Mouse (Mus musculus) forebrain, postnatal 0 days (tissue): ENCODE results near the gene Ophn1. TPM values are rescaled to one million over a fixed set of nuclear protein-coding genes. Genes with fewer than 3 reads are reported as not detected.

ENCODE experiments used
- ATAC-seq: fragments of 200-750 bp; cut with Nextera tagmentation; 2 replicates; pipeline ENCODE4 v1.8.0; 2017; ENCODE audit warnings: mild to moderate bottlenecking, moderate library complexity
- DNase-seq: peaks from one replicate; pipeline ENCODE4 v3.0.0-alpha.2; 2015
- H3K27ac ChIP-seq: fragments of 300-500 bp; sonication (generic); 2 replicates; pipeline ENCODE4 v1.5.1; 2014; ENCODE audit warnings: low read depth, mild to moderate bottlenecking, antibody characterized with exemption, low read length, moderate library complexity, mixed read lengths
- H3K27me3 ChIP-seq: fragments of 300-500 bp; sonication (generic); 2 replicates; pipeline ENCODE4 v1.6.1; 2014; ENCODE audit warnings: mild to moderate bottlenecking, low read length, mixed read lengths; ENCODE audit not compliant: insufficient read depth
- H3K36me3 ChIP-seq: fragments of 300-500 bp; sonication (generic); 2 replicates; pipeline ENCODE4 v1.6.1; 2014; ENCODE audit warnings: mild to moderate bottlenecking, moderate library complexity; ENCODE audit not compliant: insufficient read depth
- H3K4me1 ChIP-seq: fragments of 300-500 bp; sonication (generic); 2 replicates; pipeline ENCODE4 v1.6.1; 2014; ENCODE audit warnings: antibody characterized with exemption; ENCODE audit not compliant: insufficient read depth
- H3K4me2 ChIP-seq: fragments of 300-500 bp; sonication (generic); 2 replicates; pipeline ENCODE4 v1.6.1; 2014; ENCODE audit warnings: low read depth, mild to moderate bottlenecking, moderate library complexity
- H3K4me3 ChIP-seq: fragments of 300-500 bp; sonication (generic); 2 replicates; pipeline ENCODE4 v1.5.1; 2014; ENCODE audit warnings: low read depth, low read length, mixed read lengths
- H3K9ac ChIP-seq: fragments of 300-500 bp; sonication (generic); 2 replicates; pipeline ENCODE4 v1.6.1; 2014; ENCODE audit warnings: mild to moderate bottlenecking
- H3K9me3 ChIP-seq: fragments of 300-500 bp; sonication (generic); 2 replicates; pipeline ENCODE4 v1.6.1; 2016; ENCODE audit warnings: low read length
- CTCF ChIP-seq: sonication (generic); IDR thresholded peaks from 2 replicates; pipeline ENCODE4 v1.5.1; 2016; ENCODE audit warnings: antibody characterized with exemption, control low read depth, low read depth
- WGBS: fragments of 180-500 bp; shearing (Covaris S2); extraction: QIAGEN DNeasy Blood & Tissue Kit; methylation state at CpG from one replicate; pipeline ENCODE4 v1.1.7; 2014; 5-methylcytosine and 5-hydroxymethylcytosine counted together
- polyA plus RNA-seq: library from polyadenylated mRNA; unstranded; fragments of >200 nt; fragmentation: Nextera tagmentation; extraction: Ambion mirVana; gene quantifications from 2 replicates; pipeline ENCODE4 v1.2.1, GENCODE M21; 2015
- total RNA-seq: library from RNA; depleted of rRNA; stranded (reverse); fragments of >200 nt; gene quantifications from 2 replicates; pipeline ENCODE4 v1.2.3, GENCODE M21; 2014

Gene Ophn1
- total and polyA plus RNA-seq, 2 experiments from 2014 or later, result 26.8 to 46.5 TPM

DNA sequence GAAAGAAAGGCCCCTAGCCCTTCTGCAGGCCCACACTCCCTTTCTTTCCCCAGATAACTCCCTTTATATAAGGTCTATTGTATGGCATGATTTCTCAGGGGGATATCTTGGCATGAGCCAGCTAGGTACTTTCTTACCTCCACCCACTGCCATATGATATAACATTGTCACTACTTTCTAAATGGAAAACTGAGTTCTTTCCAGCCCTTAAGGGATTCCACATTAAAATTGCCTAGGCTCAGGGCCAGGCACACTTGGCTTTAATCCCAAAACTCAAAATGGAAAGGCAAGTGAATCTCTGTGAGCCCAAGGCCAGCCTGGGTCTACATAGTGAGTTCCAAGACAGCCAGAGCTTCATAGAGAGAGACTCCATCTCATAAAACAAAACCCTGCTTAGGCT, 183.1 kb downstream of the Ophn1 start:
- Histone ChIP-seq H3K4me1 (no peaks in the 10 kb centered on the region), H3K27ac (no peak overlapping the region), H3K36me3 (no peaks in the 10 kb centered on the region), H3K4me3 (no peak overlapping the region), H3K9ac (no peak overlapping the region), H3K9me3 (no peaks in the 10 kb centered on the region), H3K4me2 (no peak overlapping the region), H3K27me3 (no peaks in the 10 kb centered on the region)
- DNase-seq (no peak), ATAC-seq (no peak)
- no peak for TF ChIP-seq CTCF

GRCm38 (mm10) chrX:98701635-98702034, 189.2 kb downstream of the Ophn1 start:
- H3K4me2 ChIP-seq, result no peak overlapping the region
- DNase-seq, result peak; percentile 77
- no peak overlapping the region for H3K27ac ChIP-seq
- no peak overlapping the region for H3K9ac ChIP-seq
- peak; percentile 82 for TF ChIP-seq CTCF
- no peak overlapping the region for H3K4me3 ChIP-seq
- no peaks in the 10 kb centered on the region for H3K27me3 ChIP-seq
- WGBS, result 17% methylated on average over 4 of the region's 4 CpGs
- no peaks in the 10 kb centered on the region for H3K4me1 ChIP-seq
- no peaks in the 10 kb centered on the region for H3K9me3 ChIP-seq
- H3K36me3 ChIP-seq, result no peaks in the 10 kb centered on the region
- ATAC-seq, result peak; percentile 73

- DNase-seq (peak; percentile 20), ATAC-seq (no peak)
- Histone ChIP-seq H3K9me3 (no peaks in the 10 kb centered on the region), H3K9ac (no peak overlapping the region), H3K36me3 (no peaks in the 10 kb centered on the region), H3K4me3 (no peak overlapping the region), H3K27ac (no peak overlapping the region), H3K27me3 (no peaks in the 10 kb centered on the region), H3K4me2 (no peak overlapping the region), H3K4me1 (no peaks in the 10 kb centered on the region)
- TF ChIP-seq CTCF, result peak; percentile 49; the same call in 1 of the 2 replicates
Observed at GRCm38 (mm10) chrX:98682603-98683002, 208.2 kb downstream of the Ophn1 start.

DNA sequence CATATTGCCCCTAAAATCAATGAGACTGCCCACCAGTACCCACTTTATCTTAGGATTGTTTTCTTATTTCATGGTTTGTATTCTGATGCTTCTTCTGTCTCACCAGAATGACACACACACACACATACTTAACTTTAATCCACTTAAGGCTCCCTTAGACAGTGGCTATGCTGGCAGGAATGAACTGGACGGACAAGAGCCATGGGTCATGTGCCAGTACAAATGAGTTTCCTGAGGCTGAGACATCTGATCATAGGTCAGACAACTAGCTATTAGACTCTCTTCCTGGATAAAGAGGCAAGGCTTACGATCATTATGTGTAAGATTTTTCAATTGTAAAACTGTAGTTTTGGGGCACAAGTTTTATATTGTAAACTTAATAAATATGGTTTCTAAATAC, 209.5 kb downstream of the Ophn1 start:
- no peak overlapping the region for H3K4me2 ChIP-seq
- no peak for TF ChIP-seq CTCF
- H3K36me3 ChIP-seq, result no peaks in the 10 kb centered on the region
- no peak overlapping the region for H3K4me3 ChIP-seq
- DNase-seq, result no peak
- H3K27ac ChIP-seq, result no peak overlapping the region
- no peaks in the 10 kb centered on the region for H3K27me3 ChIP-seq
- no peaks in the 10 kb centered on the region for H3K4me1 ChIP-seq
- 76% methylated on average over 2 of the region's 2 CpGs for WGBS
- no peak for ATAC-seq
- H3K9me3 ChIP-seq, result no peaks in the 10 kb centered on the region
- no peak overlapping the region for H3K9ac ChIP-seq

DNA sequence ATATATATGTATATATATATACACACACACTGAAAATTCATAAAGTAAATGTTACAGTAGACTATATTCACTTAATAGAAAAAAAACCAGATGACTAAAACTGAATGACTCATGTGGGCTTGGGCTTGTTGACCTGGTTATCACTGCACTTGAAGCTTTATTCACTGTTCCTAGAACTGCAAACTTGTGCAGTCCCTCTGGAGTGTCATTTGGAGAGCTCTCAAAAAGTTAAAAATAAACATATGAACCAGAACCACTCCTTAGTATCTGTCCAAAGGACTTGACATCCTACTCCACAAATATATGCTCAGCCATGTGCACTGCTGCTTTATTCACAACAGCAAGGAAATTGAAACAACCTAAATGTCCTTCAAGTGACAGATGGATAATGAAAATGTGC, 219.8 kb downstream of the Ophn1 start:
- H3K9me3 ChIP-seq, result no peaks in the 10 kb centered on the region
- H3K4me2 ChIP-seq, result no peak overlapping the region
- H3K27ac ChIP-seq, result no peak overlapping the region
- H3K4me3 ChIP-seq, result no peak overlapping the region
- no peaks in the 10 kb centered on the region for H3K4me1 ChIP-seq
- ATAC-seq, result no peak
- no peak for DNase-seq
- no peaks in the 10 kb centered on the region for H3K36me3 ChIP-seq
- no peaks in the 10 kb centered on the region for H3K27me3 ChIP-seq
- no peak for TF ChIP-seq CTCF
- no peak overlapping the region for H3K9ac ChIP-seq

DNA sequence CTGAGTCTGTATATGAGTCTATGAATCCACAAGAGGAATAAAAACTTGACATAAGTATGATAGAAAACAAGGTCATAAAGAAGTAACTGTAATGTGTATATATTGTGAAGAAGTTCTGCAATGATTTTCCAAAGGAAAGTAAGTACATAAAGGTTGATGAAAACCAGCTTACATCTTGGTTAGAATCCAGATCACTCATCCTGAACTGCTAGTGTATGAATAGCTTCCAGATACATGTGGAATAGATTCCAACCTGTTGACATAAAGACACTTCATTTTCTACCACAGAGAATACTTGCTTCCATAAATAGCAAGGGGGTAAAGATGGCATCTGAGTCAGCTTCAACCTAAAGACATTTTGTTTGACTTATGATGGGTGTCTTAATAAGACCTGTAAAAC, 239.4 kb downstream of the Ophn1 start:
- no peak for TF ChIP-seq CTCF
- H3K9ac ChIP-seq, result no peak overlapping the region
- no peaks in the 10 kb centered on the region for H3K9me3 ChIP-seq
- H3K4me1 ChIP-seq, result no peaks in the 10 kb centered on the region
- DNase-seq (no peak), ATAC-seq (no peak)
- H3K4me3 ChIP-seq, result no peak overlapping the region
- no peaks in the 10 kb centered on the region for H3K27me3 ChIP-seq
- H3K4me2 ChIP-seq, result no peak overlapping the region
- H3K36me3 ChIP-seq, result no peaks in the 10 kb centered on the region
- H3K27ac ChIP-seq, result no peak overlapping the region

GRCm38 (mm10) chrX:98628666-98629404, 262.0 kb downstream of the Ophn1 start:
- H3K36me3 ChIP-seq, result no peaks in the 10 kb centered on the region
- ATAC-seq (peak; percentile 14; the same call in 1 of the 2 replicates), DNase-seq (peak; percentile 0)
- no peak overlapping the region for H3K4me3 ChIP-seq
- no peaks in the 10 kb centered on the region for H3K9me3 ChIP-seq
- H3K4me1 ChIP-seq, result no peaks in the 10 kb centered on the region
- no peak for TF ChIP-seq CTCF
- H3K4me2 ChIP-seq, result no peak overlapping the region
- no peaks in the 10 kb centered on the region for H3K27me3 ChIP-seq
- WGBS, result 21% methylated on average over 3 of the region's 3 CpGs
- no peak overlapping the region for H3K9ac ChIP-seq
- H3K27ac ChIP-seq, result no peak overlapping the region

GRCm38 (mm10) chrX:98618865-98619264, 272.0 kb downstream of the Ophn1 start:
- ATAC-seq (no peak), DNase-seq (peak; percentile 67)
- 6% methylated on average over 2 of the region's 2 CpGs for WGBS
- Histone ChIP-seq H3K36me3 (no peaks in the 10 kb centered on the region), H3K9ac (no peak overlapping the region), H3K27ac (no peak overlapping the region), H3K4me1 (no peaks in the 10 kb centered on the region), H3K9me3 (no peaks in the 10 kb centered on the region), H3K4me2 (no peak overlapping the region), H3K27me3 (no peaks in the 10 kb centered on the region), H3K4me3 (no peak overlapping the region)
- peak; percentile 61 for TF ChIP-seq CTCF
